Comparison of ENCODE assay signal across 8 mouse cellular contexts in the genomic region with DNA sequence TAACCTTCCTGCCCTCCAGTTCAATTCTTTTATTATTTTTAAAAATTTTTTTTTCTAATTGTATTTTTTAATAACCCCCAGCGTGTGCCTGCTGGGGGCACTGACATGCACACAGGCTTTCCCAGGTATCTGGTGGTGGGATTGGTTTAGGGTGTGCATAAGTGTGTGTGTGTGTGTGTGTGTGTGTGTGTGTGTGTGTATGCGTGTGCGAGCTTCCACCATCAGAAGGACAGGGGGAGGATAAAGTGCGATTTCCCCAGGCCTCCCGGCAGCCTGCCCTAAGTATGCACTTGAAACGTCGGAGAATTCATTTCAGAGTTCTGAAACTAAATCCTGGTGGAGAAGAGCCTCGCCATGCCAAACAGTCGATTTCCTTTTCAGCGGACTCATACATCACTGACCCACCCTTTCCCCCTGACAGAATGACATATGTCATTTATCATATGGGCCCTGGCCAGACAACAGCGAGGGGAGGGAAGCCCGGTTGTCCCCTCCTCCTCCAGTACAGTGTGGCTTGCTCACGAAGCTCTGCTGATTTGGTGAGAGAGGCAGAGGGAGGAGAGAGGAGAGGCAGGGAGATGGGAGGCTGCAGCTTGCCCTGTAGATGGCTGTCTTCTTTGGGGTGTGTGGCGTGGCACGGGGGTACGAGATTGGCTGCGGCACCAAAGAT. TPM values are rescaled to one million over a fixed set of nuclear protein-coding genes. Genes with fewer than 3 reads are reported as not detected.
DNase-seq lines count a peak whose midpoint lies in the region; ATAC-seq and TF ChIP-seq lines count a peak whose summit lies in the region.

No protein-coding gene starts in this region.

- H3K4me3 ChIP-seq in heart, postnatal 0 days (ENCODE audit: low read depth, low read length), result no peak overlapping the region
- no peak overlapping the region; the same call in 1 of the 2 replicates for H3K4me3 ChIP-seq in forebrain, embryonic 10.5 days

- 42% methylated on average over 17 of the region's 17 CpGs for WGBS in heart, postnatal 0 days
- WGBS in forebrain, embryonic 10.5 days, result 77% methylated on average over 17 of the region's 17 CpGs

- no peak overlapping the region for H3K9ac ChIP-seq in heart, postnatal 0 days (replicated peaks; ENCODE audit: low read depth, low read length)

- ATAC-seq in heart, postnatal 0 days (ENCODE audit: insufficient read depth, low read depth), result peak; percentile 27; the same call in 1 of the 2 replicates

- peak overlapping the region; percentile 33 for H3K4me2 ChIP-seq in heart, postnatal 0 days (ENCODE audit: low read depth, low read length)

- H3K27ac ChIP-seq in heart, postnatal 0 days (ENCODE audit: low read depth), result no peak overlapping the region
- peak overlapping the region; percentile 71; the same call in 1 of the 2 replicates for H3K27ac ChIP-seq in forebrain, embryonic 10.5 days

- H3K9me3 ChIP-seq in heart, postnatal 0 days (replicated peaks; ENCODE audit: control insufficient read depth, low read length), result no peaks in the 10 kb centered on the region
- H3K9me3 ChIP-seq in forebrain, embryonic 10.5 days, result no peaks in the 10 kb centered on the region

- H3K4me1 ChIP-seq in heart, postnatal 0 days (ENCODE audit: control insufficient read depth, insufficient read depth), result no peaks in the 10 kb centered on the region
- H3K4me1 ChIP-seq in forebrain, embryonic 10.5 days, result peaks cover 79% of the 10 kb centered on the region

- intact Hi-C loops in heart, postnatal 10 days (cut with DNase I), result loop anchor here (10.0 kb wide), 1 partner anchor 633 kb away; no protein-coding TSS in a partner anchor

- H3K27me3 ChIP-seq in heart, postnatal 0 days (ENCODE audit: control insufficient read depth, insufficient read depth, low read length), result no peaks in the 10 kb centered on the region
- H3K27me3 ChIP-seq in forebrain, embryonic 10.5 days (ENCODE audit: poor library complexity, severe bottlenecking), result peaks cover 2% of the 10 kb centered on the region

- DNase-seq in heart, postnatal 0 days (ENCODE audit: low spot score), result no peak
- no peak for DNase-seq in heart, postnatal 10 days
- no peak for DNase-seq in forebrain, embryonic 10.5 days (ENCODE audit: extremely low spot score, low spot score)
- DNase-seq in liver, result peak; percentile 14
- peak; percentile 69 for DNase-seq in neural tube, embryonic 10.5 days (ENCODE audit: extremely low spot score, low spot score)
- DNase-seq in right cerebral cortex, postnatal 25 days, result no peak
- DNase-seq in adrenal gland, postnatal 10 days, result no peak
- DNase-seq in layer of hippocampus, postnatal 25 days (ENCODE audit: extremely low spot score in 1 of 2, low spot score in 1 of 2), result no peak

- H3K36me3 ChIP-seq in heart, postnatal 0 days (replicated peaks; ENCODE audit: control insufficient read depth, insufficient read depth, low read length), result no peaks in the 10 kb centered on the region
- no peaks in the 10 kb centered on the region for H3K36me3 ChIP-seq in forebrain, embryonic 10.5 days (replicated peaks)

- TF ChIP-seq CTCF in heart, postnatal 0 days (IDR thresholded peaks at IDR 0.05; ENCODE audit: low read depth), result no peak

- TF ChIP-seq EP300 in heart, postnatal 0 days (IDR thresholded peaks at IDR 0.05; ENCODE audit: low read depth), result no peak

RNA-seq across cellular contexts. Expression of a gene that starts 9.9 kb away (rescaled TPM):
- 0.62 and 1.3 TPM in 2 replicates for total RNA-seq in heart, postnatal 0 days (2014; rRNA removed; ENCODE audit: low replicate concordance)
- polyA plus RNA-seq in heart, postnatal 0 days (2015; fragmentation: Nextera tagmentation; extraction: Ambion mirVana), result 1.3 TPM in 2 replicates
- total RNA-seq in heart, postnatal 10 days (2021), result 1 to 10 TPM; 7.3 to 7.4 TPM
- 3.5 and 4.5 TPM in 2 replicates for polyA plus RNA-seq in forebrain, embryonic 10.5 days (2016; fragmentation: Nextera tagmentation; extraction: Ambion mirVana)
- 1 to 10 TPM; 5.1 to 6.1 TPM for total RNA-seq in adrenal gland, postnatal 10 days (2021)
- 10 to 100 TPM; 10.1 to 14.3 TPM for total RNA-seq in layer of hippocampus, postnatal 25 days (2021)

Comparison
In these comparisons a context has a peak if more than half of its experiments do, and no peak if none do; other contexts are left out.
1. DNase-seq: peak in liver (single experiment) and neural tube, embryonic 10.5 days (single experiment); none in heart, postnatal 0 days (single experiment), heart, postnatal 10 days (0 of 2), forebrain, embryonic 10.5 days (single experiment), right cerebral cortex, postnatal 25 days (single experiment), adrenal gland, postnatal 10 days (single experiment) and layer of hippocampus, postnatal 25 days (0 of 2).